Mouse (Mus musculus) MEL (cell line): ENCODE results near the gene Atf7. TPM values are rescaled to one million over a fixed set of nuclear protein-coding genes. Genes with fewer than 3 reads are reported as not detected.

ENCODE experiments used
- DNase-seq: peaks from one replicate; pipeline ENCODE4 v3.0.0; 2011; ENCODE audit warnings: low read depth, low spot score
- H3K27ac ChIP-seq: 2 replicates; pipeline ENCODE4 v1.5.1; 2012; ENCODE audit warnings: low read depth, mild to moderate bottlenecking, control low read depth, low read length, moderate library complexity; ENCODE audit not compliant: control insufficient read depth
- H3K27me3 ChIP-seq, 2 experiments: fragments of 150-350 bp in 1 of 2; sonication (generic) in 1 of 2; 2 replicates each; pipeline ENCODE4 v1.6.1; 2012; ENCODE audit warnings: low read length in 2 of 2, mild to moderate bottlenecking in 2 of 2, improper control_type of control experiment in 1 of 2, moderate library complexity in 1 of 2; ENCODE audit not compliant: insufficient read depth in 2 of 2, control insufficient read depth in 1 of 2
- H3K36me3 ChIP-seq, 2 experiments: 2 replicates each; pipeline ENCODE4 v1.6.1; 2012 to 2014; ENCODE audit warnings: low read length in 2 of 2, improper control_type of control experiment in 1 of 2, inconsistent platforms in 1 of 2, mild to moderate bottlenecking in 1 of 2; ENCODE audit not compliant: insufficient read depth in 2 of 2, control insufficient read depth in 1 of 2
- H3K4me1 ChIP-seq, 2 experiments: fragments of 150-350 bp in 1 of 2; sonication (generic) in 1 of 2; 2 replicates each; pipeline ENCODE4 v1.6.1; 2012; ENCODE audit warnings: low read length in 2 of 2, improper control_type of control experiment in 1 of 2, mild to moderate bottlenecking in 1 of 2; ENCODE audit not compliant: insufficient read depth in 2 of 2, control insufficient read depth in 1 of 2
- H3K4me3 ChIP-seq, 2 experiments: fragments of 150-350 bp in 1 of 2; sonication (generic) in 1 of 2; 2 replicates each; pipeline ENCODE4 v1.5.1; 2012; ENCODE audit warnings: low read depth in 2 of 2, low read length in 2 of 2, mild to moderate bottlenecking in 2 of 2, moderate library complexity in 2 of 2, control low read depth in 1 of 2, improper control_type of control experiment in 1 of 2; ENCODE audit not compliant: control insufficient read depth in 1 of 2, insufficient read depth in 1 of 2
- H3K79me2 ChIP-seq: 2 replicates; pipeline ENCODE4 v1.6.1; 2012; ENCODE audit warnings: mild to moderate bottlenecking, low read length, moderate library complexity; ENCODE audit not compliant: control insufficient read depth, poor library complexity, insufficient read depth
- H3K9ac ChIP-seq: 2 replicates; pipeline ENCODE4 v1.6.1; 2012; ENCODE audit warnings: low read depth, mild to moderate bottlenecking, control low read depth, low read length, moderate library complexity; ENCODE audit not compliant: control insufficient read depth, poor library complexity, severe bottlenecking
- H3K9me3 ChIP-seq: fragments of 150-350 bp; sonication (generic); replicated peaks from 2 replicates; pipeline ENCODE4 v1.6.1; 2012; ENCODE audit warnings: mild to moderate bottlenecking, low read length, improper control_type of control experiment, moderate library complexity; ENCODE audit not compliant: insufficient read depth
- BHLHE40 ChIP-seq: IDR thresholded peaks from 2 replicates; pipeline ENCODE4 v1.6.1; 2012; ENCODE audit warnings: low read depth, mild to moderate bottlenecking, inconsistent platforms, low read length, improper control_type of control experiment, borderline replicate concordance
- CTCF ChIP-seq, 3 experiments: IDR thresholded peaks in 2 of 3; conservative IDR thresholded peaks in 1 of 3; 2 replicates each; pipeline ENCODE4 v1.5.1; 2011 to 2012; ENCODE audit warnings: low read length in 3 of 3, low read depth in 2 of 3, mild to moderate bottlenecking in 2 of 3, improper control_type of control experiment in 1 of 3, inconsistent platforms in 1 of 3, mixed read lengths in 1 of 3, moderate library complexity in 1 of 3; ENCODE audit not compliant: control insufficient read depth in 1 of 3, insufficient read depth in 1 of 3, poor library complexity in 1 of 3, severe bottlenecking in 1 of 3
- EP300 ChIP-seq, 2 experiments: IDR thresholded peaks; 2 replicates each; pipeline ENCODE4 v1.6.1; 2011; ENCODE audit warnings: improper control_type of control experiment in 2 of 2, low read length in 2 of 2, low read depth in 1 of 2, mild to moderate bottlenecking in 1 of 2
- ETS1 ChIP-seq: IDR thresholded peaks from 2 replicates; pipeline ENCODE4 v1.6.1; 2012; ENCODE audit warnings: low read depth, mild to moderate bottlenecking, inconsistent platforms, low read length, improper control_type of control experiment, moderate library complexity
- GABPA ChIP-seq: IDR thresholded peaks from 2 replicates; pipeline ENCODE4 v1.6.1; 2012; ENCODE audit warnings: low read depth, mild to moderate bottlenecking, inconsistent platforms, low read length, improper control_type of control experiment, moderate library complexity
- GATA1 ChIP-seq: IDR thresholded peaks from 2 replicates; pipeline ENCODE4 v1.6.1; 2011; ENCODE audit warnings: low read depth, low read length, improper control_type of control experiment
- HCFC1 ChIP-seq: IDR thresholded peaks from 2 replicates; pipeline ENCODE4 v1.6.1; 2012; ENCODE audit warnings: low read depth, mild to moderate bottlenecking, inconsistent platforms, low read length, improper control_type of control experiment, moderate library complexity
- JUND ChIP-seq: IDR thresholded peaks from 2 replicates; pipeline ENCODE4 v1.6.1; 2011; ENCODE audit warnings: low read depth, mild to moderate bottlenecking, improper control_type of control experiment, low read length
- MAX ChIP-seq: IDR thresholded peaks from 2 replicates; pipeline ENCODE4 v1.6.1; 2011; ENCODE audit warnings: low read length, improper control_type of control experiment
- MAZ ChIP-seq: IDR thresholded peaks from 2 replicates; pipeline ENCODE4 v1.6.1; 2012; ENCODE audit warnings: low read depth, mild to moderate bottlenecking, inconsistent platforms, low read length, improper control_type of control experiment
- MEF2A ChIP-seq: IDR thresholded peaks from 2 replicates; pipeline ENCODE4 v1.6.1; 2014; ENCODE audit warnings: low read depth, mild to moderate bottlenecking, inconsistent platforms, low read length, improper control_type of control experiment; ENCODE audit not compliant: poor library complexity, insufficient replicate concordance, severe bottlenecking; ENCODE audit errors: extremely low read depth
- MYC ChIP-seq: IDR thresholded peaks from 2 replicates; pipeline ENCODE4 v1.6.1; 2011; ENCODE audit warnings: low read depth, mild to moderate bottlenecking, low read length, improper control_type of control experiment, moderate library complexity
- POLR2A ChIP-seq, 2 experiments: IDR thresholded peaks; 2 replicates each; pipeline ENCODE4 v1.6.1; 2011 to 2012; ENCODE audit warnings: low read length in 2 of 2, mild to moderate bottlenecking in 2 of 2, control low read depth in 1 of 2, improper control_type of control experiment in 1 of 2, low read depth in 1 of 2, moderate library complexity in 1 of 2; ENCODE audit not compliant: control insufficient read depth in 1 of 2, insufficient read depth in 1 of 2, poor library complexity in 1 of 2
- POLR2AphosphoS2 ChIP-seq: IDR thresholded peaks from 2 replicates; pipeline ENCODE4 v1.6.1; 2011; ENCODE audit warnings: low read length, improper control_type of control experiment
- RAD21 ChIP-seq: IDR thresholded peaks from 2 replicates; pipeline ENCODE4 v1.6.1; 2011; ENCODE audit warnings: mild to moderate bottlenecking, low read depth, low read length, improper control_type of control experiment
- SIN3A ChIP-seq: IDR thresholded peaks from 2 replicates; pipeline ENCODE4 v1.6.1; 2012; ENCODE audit warnings: low read length, improper control_type of control experiment, inconsistent platforms
- SMC3 ChIP-seq: IDR thresholded peaks from 2 replicates; pipeline ENCODE4 v1.6.1; 2011; ENCODE audit warnings: low read depth, low read length, improper control_type of control experiment
- TAL1 ChIP-seq: IDR thresholded peaks from 2 replicates; pipeline ENCODE4 v1.6.1; 2012; ENCODE audit warnings: mild to moderate bottlenecking, inconsistent platforms, low read length, moderate library complexity, mixed read lengths
- TCF12 ChIP-seq: IDR thresholded peaks from 2 replicates; pipeline ENCODE4 v1.6.1; 2014; ENCODE audit warnings: low read depth, mild to moderate bottlenecking, inconsistent platforms, low read length, improper control_type of control experiment, moderate library complexity
- USF1 ChIP-seq: IDR thresholded peaks from 2 replicates; pipeline ENCODE4 v1.6.1; 2014; ENCODE audit warnings: low read depth, mild to moderate bottlenecking, inconsistent platforms, low read length, improper control_type of control experiment, moderate library complexity
- ZC3H11A ChIP-seq: IDR thresholded peaks from 2 replicates; pipeline ENCODE4 v1.6.1; 2012; ENCODE audit warnings: low read depth, mild to moderate bottlenecking, inconsistent platforms, low read length, improper control_type of control experiment
- ZMIZ1 ChIP-seq: IDR thresholded peaks from 2 replicates; pipeline ENCODE4 v1.6.1; 2012; ENCODE audit warnings: low read depth, mild to moderate bottlenecking, inconsistent platforms, low read length, improper control_type of control experiment, moderate library complexity
- ZNF384 ChIP-seq: IDR thresholded peaks from 2 replicates; pipeline ENCODE4 v1.6.1; 2012; ENCODE audit warnings: low read depth, mild to moderate bottlenecking, inconsistent platforms, low read length, improper control_type of control experiment
- polyA plus RNA-seq, 2 experiments: library from polyadenylated mRNA; stranded (reverse) in 1 of 2; unstranded in 1 of 2; fragments of >175 nt in 1 of 2; fragments of >200 nt in 1 of 2; gene quantifications; 2 replicates each; pipeline versions ENCODE4 v1.2.1 to v1.2.4; 2012; ENCODE audit warnings: low replicate concordance in 2 of 2, low read depth in 1 of 2; ENCODE audit not compliant: insufficient read length in 2 of 2, insufficient read depth in 1 of 2, missing spikeins in 1 of 2
- total RNA-seq: library from RNA; depleted of rRNA; stranded (reverse); fragments of 300-350 nt; gene quantifications from 2 replicates; pipeline ENCODE4 v1.2.3, GENCODE M21; 2012

Gene Atf7
- total and polyA plus RNA-seq, 3 experiments: 12.8 to 49.6 TPM; not detected in 1

DNA sequence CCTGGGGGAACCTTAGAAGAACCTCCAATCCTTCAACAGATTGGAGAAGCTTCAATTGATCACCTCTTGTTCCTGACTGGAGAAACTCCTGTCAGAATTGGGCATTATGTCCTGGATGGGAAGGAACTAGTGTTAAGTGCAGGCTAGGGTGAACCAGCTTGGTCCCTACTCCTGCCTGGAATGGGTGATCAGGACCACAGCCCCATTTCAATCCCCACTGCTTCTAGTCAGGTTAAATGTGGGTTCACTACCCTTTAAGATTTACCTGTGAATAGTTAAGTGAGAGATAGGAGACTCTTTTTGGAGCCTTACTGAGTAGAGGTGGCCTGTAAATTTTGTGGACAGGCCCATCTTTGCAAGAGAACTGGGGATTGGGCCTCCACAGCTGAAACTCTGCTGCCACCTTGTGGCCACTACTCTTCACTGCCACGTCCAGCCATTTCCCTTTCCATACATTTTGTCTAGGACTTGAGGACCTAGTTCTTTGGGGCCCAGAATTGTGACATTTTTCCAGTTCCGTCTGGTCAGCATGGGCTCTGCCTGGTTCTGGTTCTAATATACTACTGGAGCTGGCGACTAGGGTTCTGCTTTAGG is 100.3 kb downstream of the Atf7 start, which contains the start of gene Npff (continued):
- TF ChIP-seq ZMIZ1 (no peak), ZNF384 (no peak)

DNA sequence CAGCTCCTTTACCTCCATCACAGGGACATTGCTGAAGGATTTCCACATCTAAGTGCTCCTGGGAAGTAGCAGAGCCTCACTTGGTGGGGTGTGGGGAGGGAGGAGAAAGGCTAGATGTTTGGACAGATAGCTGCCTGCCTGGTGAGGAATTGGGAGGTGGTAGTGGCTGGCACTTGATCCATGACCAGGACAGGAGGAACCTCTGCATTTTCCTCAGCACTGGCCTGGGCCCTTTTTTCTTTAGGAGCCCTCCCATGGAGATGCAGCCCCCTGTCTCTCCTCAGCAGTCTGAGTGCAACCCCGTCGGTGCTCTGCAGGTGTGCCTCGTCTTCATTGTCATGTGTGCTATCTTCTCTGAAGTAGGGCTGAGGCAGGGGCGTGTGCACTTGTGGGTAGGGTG is 103.8 kb downstream of the Atf7 start:
- no peak for TF ChIP-seq ZNF384
- no peak for TF ChIP-seq ETS1
- TF ChIP-seq POLR2AphosphoS2: no peak
- no peak for TF ChIP-seq MEF2A
- TF ChIP-seq GATA1: no peak
- TF ChIP-seq SIN3A: no peak
- no peak for TF ChIP-seq HCFC1
- TF ChIP-seq, all 39 proteins: peak for 0
- H3K4me3 ChIP-seq: no peak overlapping the region
- H3K36me3 ChIP-seq: peaks cover 0 to 16% of the 10 kb centered on the region in 2 experiments; a peak in 2 of 4 replicates
- H3K79me2 ChIP-seq: peaks cover 17% of the 10 kb centered on the region
- no peaks in the 10 kb centered on the region for H3K27me3 ChIP-seq
- DNase-seq: no peak
- no peaks in the 10 kb centered on the region for H3K9me3 ChIP-seq
- H3K9ac ChIP-seq: no peak overlapping the region
- peak overlapping the region; percentile 95; the same call in 1 of the 2 replicates for H3K27ac ChIP-seq
- peaks cover 5 to 12% of the 10 kb centered on the region in 2 experiments; a peak in 3 of 4 replicates for H3K4me1 ChIP-seq

DNA sequence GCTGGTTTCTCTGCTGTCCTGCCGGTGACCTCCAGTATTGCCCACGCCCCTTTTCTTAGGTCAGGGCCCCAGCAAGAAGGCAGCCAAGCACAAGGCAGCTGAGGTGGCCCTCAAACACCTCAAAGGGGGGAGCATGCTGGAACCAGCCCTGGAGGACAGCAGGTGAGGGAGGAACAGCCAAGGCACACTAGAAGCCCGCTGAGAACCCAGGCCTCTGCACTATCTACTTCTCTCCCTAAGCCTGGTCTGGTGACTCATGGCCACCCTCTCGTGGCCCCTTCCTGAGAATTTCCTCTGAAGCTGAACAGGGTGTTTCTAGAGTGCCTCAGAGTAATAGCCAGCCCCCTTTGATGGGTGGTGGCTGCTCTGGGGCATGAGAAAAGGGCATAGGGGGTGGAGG is 104.8 kb downstream of the Atf7 start:
- Histone ChIP-seq H3K27ac (peak overlapping the region; percentile 95), H3K9ac (peak overlapping the region; percentile 86), H3K4me1 (peaks cover 5 to 20% of the 10 kb centered on the region in 2 experiments; a peak in 3 of 4 replicates), H3K27me3 (no peaks in the 10 kb centered on the region), H3K4me3 (peak overlapping the region; percentile 20 to 39), H3K9me3 (no peaks in the 10 kb centered on the region), H3K36me3 (peaks cover 0 to 16% of the 10 kb centered on the region in 2 experiments; a peak in 2 of 4 replicates), H3K79me2 (peaks cover 17% of the 10 kb centered on the region)
- DNase-seq: peak; percentile 83
- TF ChIP-seq SMC3: peak; percentile 45
- 0 out of 2 replicates have a peak, but pooled peaks have one; percentile 42 for TF ChIP-seq SIN3A
- TF ChIP-seq HCFC1: no peak
- TF ChIP-seq GABPA: no peak
- TF ChIP-seq CTCF (IDR thresholded peaks at IDR 0.05 in 2 of 3, conservative IDR thresholded peaks at IDR 0.05 in 1 of 3; ENCODE audit: control insufficient read depth in 1 of 3, insufficient read depth in 1 of 3, low read depth in 2 of 3, low read length in 3 of 3, poor library complexity in 1 of 3, severe bottlenecking in 1 of 3): peak in 2 of 3 experiments; percentile 33 to 42; a peak in 5 of 6 replicates
- no peak for TF ChIP-seq ZC3H11A
- peak; percentile 27; the same call in 1 of the 2 replicates for TF ChIP-seq GATA1
- TF ChIP-seq TCF12: 0 out of 2 replicates have a peak, but pooled peaks have one; percentile 31
- TF ChIP-seq BHLHE40: no peak
- peak; percentile 55; the same call in 1 of the 2 replicates for TF ChIP-seq MYC
- 0 out of 2 replicates have a peak, but pooled peaks have one; percentile 48 for TF ChIP-seq MAZ
- TF ChIP-seq EP300 (IDR thresholded peaks at IDR 0.05; ENCODE audit: low read depth in 1 of 2, low read length in 2 of 2): peak; percentile 44 to 55
- TF ChIP-seq USF1: 0 out of 2 replicates have a peak, but pooled peaks have one; percentile 11
- no peak for TF ChIP-seq MEF2A
- peak; percentile 35 for TF ChIP-seq RAD21
- TF ChIP-seq JUND: no peak
- no peak for TF ChIP-seq MAX
- peak in 1 of 2 experiments; percentile 30; a peak in 1 of 4 replicates for TF ChIP-seq POLR2A (IDR thresholded peaks at IDR 0.05; ENCODE audit: control insufficient read depth in 1 of 2, insufficient read depth in 1 of 2, low read depth in 1 of 2, low read length in 2 of 2, poor library complexity in 1 of 2)
- TF ChIP-seq TAL1: no peak
